Mouse (Mus musculus): ENCODE results near the gene Tmem56. TPM values are rescaled to one million over a fixed set of nuclear protein-coding genes. Genes with fewer than 3 reads are reported as not detected.
A peak's percentile ranks its signal among the peaks of the same experiment; 100 is the strongest.

The Tmem56 gene
- total and polyA plus RNA-seq, 3 experiments = 0.68 to 2.9 (median 0.99) TPM

DNA sequence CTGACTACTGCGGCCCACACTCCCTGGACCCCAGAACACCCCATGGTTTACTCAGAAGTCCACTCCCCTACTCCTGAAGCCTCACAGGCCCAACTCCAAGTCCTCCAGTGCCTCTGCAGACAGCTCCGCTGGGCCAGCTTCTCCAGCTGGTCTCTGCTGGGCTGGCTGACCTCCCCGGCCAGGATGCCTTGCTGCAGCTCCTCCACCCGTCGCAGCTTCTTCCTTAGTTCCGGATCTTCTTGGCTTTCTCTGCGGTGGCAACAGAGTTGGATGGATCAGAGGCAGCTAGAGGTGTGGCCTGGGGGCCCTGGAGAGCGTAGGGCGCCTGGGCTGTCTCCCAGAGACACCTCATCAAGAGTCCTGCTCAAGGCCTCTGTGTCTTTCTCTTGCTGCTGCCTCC lies 32.9 kb downstream of the Tmem56 start:
- Histone ChIP-seq H3K4me1 (ENCODE audit: control insufficient read depth, insufficient read depth, low read length) (peaks cover 1% of the 10 kb centered on the region; the same call in 1 of the 2 replicates), H3K9ac (ENCODE audit: low read depth, low read length) (no peak overlapping the region)

DNA sequence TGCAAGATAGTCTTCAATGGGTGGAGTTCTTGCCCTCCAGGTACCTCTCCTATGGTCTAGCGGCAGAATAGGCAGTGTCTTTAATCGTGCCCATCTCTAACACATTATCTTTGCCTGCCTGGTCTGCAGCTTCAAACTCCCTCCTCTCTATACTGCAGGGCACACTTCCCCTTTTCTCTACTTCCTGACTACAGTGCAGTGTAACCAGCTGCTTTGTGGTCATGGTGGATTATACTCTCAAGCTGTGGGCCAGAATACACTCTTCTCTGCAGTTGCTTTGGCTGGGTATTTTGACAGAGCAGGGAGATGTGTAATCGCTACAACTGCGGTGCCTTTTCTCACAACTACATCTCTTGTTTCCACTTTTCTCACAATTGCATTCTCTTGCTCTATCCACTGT lies 40.0 kb downstream of the Tmem56 start:
- intact Hi-C loops (cut with DNase I) = no loop called here
- no peaks in the 10 kb centered on the region for H3K27me3 ChIP-seq (ENCODE audit: control insufficient read depth, insufficient read depth, low read length)

More for the DNA sequence above, 32.9 kb downstream of the Tmem56 start:
- DNase-seq = peak in 1 of 2 experiments; percentile 33
- Histone ChIP-seq H3K36me3 (ENCODE audit: control insufficient read depth, insufficient read depth, low read length) (no peaks in the 10 kb centered on the region), H3K27ac (no peak overlapping the region), H3K27me3 (ENCODE audit: control insufficient read depth, insufficient read depth, low read length) (no peaks in the 10 kb centered on the region), H3K4me3 (no peak overlapping the region), H3K79me2 (replicated peaks; ENCODE audit: control insufficient read depth, insufficient read depth, low read length) (no peaks in the 10 kb centered on the region)
- WGBS = 74% methylated on average over 9 of the region's 9 CpGs
- intact Hi-C loops (cut with DNase I) = no loop called here
- TF ChIP-seq CTCF (IDR thresholded peaks at IDR 0.05) = no peak
- TF ChIP-seq POLR2A (IDR thresholded peaks at IDR 0.05; ENCODE audit: insufficient read depth, low read depth, low read length) = no peak
- TF ChIP-seq EP300 (IDR thresholded peaks at IDR 0.05; ENCODE audit: insufficient read depth, low read depth, low read length) = no peak

DNA sequence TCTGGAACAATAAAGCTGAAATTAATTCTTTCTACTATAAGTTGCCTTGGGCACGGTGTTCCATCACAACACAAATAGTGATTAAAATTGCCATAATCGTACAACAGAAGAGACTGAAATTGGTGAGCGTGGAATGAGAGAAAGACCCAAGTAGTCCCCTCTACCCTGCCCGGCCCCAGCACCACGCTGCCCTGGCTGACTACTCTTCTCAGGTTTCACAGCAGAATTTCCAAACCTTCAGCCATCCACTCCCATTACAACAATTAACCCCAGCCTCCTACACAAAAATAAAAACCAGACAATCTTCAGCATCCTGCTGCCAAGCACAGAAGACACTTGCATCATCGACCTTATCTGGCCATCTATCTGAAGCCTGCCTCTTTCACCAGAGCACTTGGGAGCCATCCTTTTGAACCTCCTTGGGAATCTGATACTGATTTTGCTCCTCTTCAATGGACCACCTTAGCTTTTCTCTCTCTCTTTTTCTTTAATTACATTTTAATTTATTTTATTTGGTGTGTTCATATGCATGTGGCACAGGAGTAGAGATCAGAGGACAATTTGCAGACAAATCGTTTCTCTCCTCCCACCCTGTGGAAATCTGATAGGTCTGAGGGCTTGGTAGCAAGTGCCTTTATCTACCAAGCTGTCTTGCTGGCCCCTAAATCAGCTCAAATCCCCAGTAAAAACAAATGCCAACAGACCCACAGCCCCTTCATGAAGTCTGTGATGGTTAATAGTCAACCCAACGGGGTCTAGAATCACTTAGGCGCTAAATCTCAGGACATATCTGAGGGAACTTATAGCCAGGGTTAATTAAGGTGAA lies 40.6 kb downstream of the Tmem56 start:
- WGBS = 71% methylated on average over 9 of the region's 9 CpGs
- Histone ChIP-seq H3K27ac (no peak overlapping the region), H3K27me3 (ENCODE audit: control insufficient read depth, insufficient read depth, low read length) (no peaks in the 10 kb centered on the region), H3K4me3 (no peak overlapping the region), H3K36me3 (ENCODE audit: control insufficient read depth, insufficient read depth, low read length) (no peaks in the 10 kb centered on the region), H3K4me1 (ENCODE audit: control insufficient read depth, insufficient read depth, low read length) (no peaks in the 10 kb centered on the region), H3K9ac (ENCODE audit: low read depth, low read length) (no peak overlapping the region), H3K79me2 (replicated peaks; ENCODE audit: control insufficient read depth, insufficient read depth, low read length) (no peaks in the 10 kb centered on the region)
- DNase-seq = no peak
- intact Hi-C loops (cut with DNase I) = no loop called here
- TF ChIP-seq CTCF (IDR thresholded peaks at IDR 0.05) (no peak), POLR2A (IDR thresholded peaks at IDR 0.05; ENCODE audit: insufficient read depth, low read depth, low read length) (no peak), EP300 (IDR thresholded peaks at IDR 0.05; ENCODE audit: insufficient read depth, low read depth, low read length) (no peak)

More for the DNA sequence above, 40.0 kb downstream of the Tmem56 start:
- Histone ChIP-seq H3K4me1 (ENCODE audit: control insufficient read depth, insufficient read depth, low read length) (no peaks in the 10 kb centered on the region), H3K79me2 (replicated peaks; ENCODE audit: control insufficient read depth, insufficient read depth, low read length) (no peaks in the 10 kb centered on the region), H3K9ac (ENCODE audit: low read depth, low read length) (no peak overlapping the region), H3K36me3 (ENCODE audit: control insufficient read depth, insufficient read depth, low read length) (no peaks in the 10 kb centered on the region), H3K4me3 (no peak overlapping the region), H3K27ac (no peak overlapping the region)
- WGBS = 78% methylated on average over 4 of the region's 4 CpGs
- DNase-seq = no peak
- TF ChIP-seq POLR2A (IDR thresholded peaks at IDR 0.05; ENCODE audit: insufficient read depth, low read depth, low read length) (no peak), CTCF (IDR thresholded peaks at IDR 0.05) (no peak), EP300 (IDR thresholded peaks at IDR 0.05; ENCODE audit: insufficient read depth, low read depth, low read length) (no peak)

DNA sequence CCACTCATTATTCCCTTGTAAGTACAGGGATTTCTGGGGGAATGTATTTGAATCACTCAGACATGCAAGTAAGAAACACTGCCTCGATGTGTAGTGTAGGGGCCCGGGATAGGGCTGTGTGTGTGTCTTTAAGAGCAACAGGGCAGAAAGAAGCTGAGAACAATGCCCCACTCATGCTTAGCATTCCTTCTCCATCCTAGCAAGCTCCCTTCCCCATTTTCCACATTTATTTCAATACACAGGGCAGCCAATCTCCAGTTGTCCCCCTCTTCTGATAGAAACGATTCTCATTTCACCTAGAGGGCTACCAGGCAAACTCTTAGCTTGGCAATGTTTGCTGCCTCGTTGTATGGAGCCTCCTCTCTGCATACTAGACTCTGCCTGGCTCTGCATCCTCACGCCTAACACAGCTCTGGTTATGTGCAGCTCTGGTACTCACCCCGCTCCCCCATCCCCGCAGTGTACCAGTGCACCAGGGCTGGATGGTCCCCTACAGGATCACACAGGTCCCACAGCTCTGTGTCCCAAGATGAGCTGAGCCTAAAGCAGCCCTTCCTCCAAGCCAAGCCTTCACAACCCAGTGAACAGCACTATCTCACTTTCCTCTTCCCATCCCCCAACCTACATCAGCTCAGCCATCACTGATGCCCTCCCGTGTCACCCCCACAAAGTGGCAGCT lies 42.4 kb downstream of the Tmem56 start:
- H3K27me3 ChIP-seq (ENCODE audit: control insufficient read depth, insufficient read depth, low read length) = no peaks in the 10 kb centered on the region
- DNase-seq = no peak
- H3K79me2 ChIP-seq (replicated peaks; ENCODE audit: control insufficient read depth, insufficient read depth, low read length) = no peaks in the 10 kb centered on the region
- no peak overlapping the region for H3K9ac ChIP-seq (ENCODE audit: low read depth, low read length)
- H3K4me3 ChIP-seq = no peak overlapping the region
- H3K36me3 ChIP-seq (ENCODE audit: control insufficient read depth, insufficient read depth, low read length) = no peaks in the 10 kb centered on the region
- intact Hi-C loops (cut with DNase I) = no loop called here
- H3K27ac ChIP-seq = no peak overlapping the region
- no peaks in the 10 kb centered on the region for H3K4me1 ChIP-seq (ENCODE audit: control insufficient read depth, insufficient read depth, low read length)
- WGBS = 59% methylated on average over 8 of the region's 8 CpGs
- TF ChIP-seq CTCF (IDR thresholded peaks at IDR 0.05) = no peak
- TF ChIP-seq EP300 (IDR thresholded peaks at IDR 0.05; ENCODE audit: insufficient read depth, low read depth, low read length) = no peak
- no peak for TF ChIP-seq POLR2A (IDR thresholded peaks at IDR 0.05; ENCODE audit: insufficient read depth, low read depth, low read length)

DNA sequence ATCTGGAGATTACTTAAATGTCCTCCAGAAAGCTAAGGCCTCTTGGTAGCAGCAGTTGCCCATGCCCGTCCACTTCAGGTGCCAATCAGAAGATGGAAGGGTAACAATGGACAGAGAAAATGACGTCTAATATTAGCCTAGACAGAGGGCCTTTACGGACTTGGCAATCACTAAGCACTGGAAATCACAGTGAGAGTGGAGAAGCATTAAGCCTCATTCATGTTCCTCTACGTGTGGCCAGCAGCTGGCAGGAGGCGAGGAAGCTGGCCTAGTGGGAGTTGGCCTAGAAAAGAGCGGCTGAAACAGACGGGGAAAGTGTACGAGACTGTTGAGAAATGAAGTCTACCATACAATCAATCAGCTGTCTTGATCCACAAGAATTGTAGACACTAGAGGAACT lies 43.8 kb downstream of the Tmem56 start:
- peak in 1 of 2 experiments; percentile 9 for DNase-seq

DNA sequence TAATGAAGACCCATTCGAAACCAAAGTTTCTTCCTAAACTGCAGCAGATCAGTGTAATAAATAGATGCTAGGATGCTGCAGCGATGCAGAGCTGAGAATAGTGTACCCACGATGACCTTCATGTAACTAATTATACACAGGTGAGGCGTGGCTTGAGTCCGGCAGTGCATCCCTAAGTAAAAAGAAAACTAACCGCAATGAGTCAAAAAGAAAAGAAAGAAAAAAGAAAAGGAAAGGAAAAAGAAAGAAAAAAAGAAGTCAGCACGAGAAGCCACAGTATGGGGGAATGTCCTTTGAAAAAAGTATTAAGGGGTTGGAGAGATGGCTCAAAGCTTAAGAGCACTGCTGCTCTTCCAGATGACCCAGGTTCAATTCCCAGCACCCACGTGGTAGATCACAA lies 58.1 kb downstream of the Tmem56 start:
- Histone ChIP-seq H3K36me3 (ENCODE audit: control insufficient read depth, insufficient read depth, low read length) (no peaks in the 10 kb centered on the region), H3K4me1 (ENCODE audit: control insufficient read depth, insufficient read depth, low read length) (no peaks in the 10 kb centered on the region; the same call in 1 of the 2 replicates), H3K9ac (ENCODE audit: low read depth, low read length) (no peak overlapping the region), H3K27me3 (ENCODE audit: control insufficient read depth, insufficient read depth, low read length) (no peaks in the 10 kb centered on the region), H3K4me3 (no peak overlapping the region), H3K79me2 (replicated peaks; ENCODE audit: control insufficient read depth, insufficient read depth, low read length) (no peaks in the 10 kb centered on the region), H3K27ac (no peak overlapping the region)
- intact Hi-C loops (cut with DNase I) = no loop called here
- 91% methylated on average over 8 of the region's 8 CpGs for WGBS
- TF ChIP-seq CTCF (IDR thresholded peaks at IDR 0.05) (no peak), EP300 (IDR thresholded peaks at IDR 0.05; ENCODE audit: insufficient read depth, low read depth, low read length) (no peak), POLR2A (IDR thresholded peaks at IDR 0.05; ENCODE audit: insufficient read depth, low read depth, low read length) (no peak)
- DNase-seq = no peak

More for the DNA sequence above, 43.8 kb downstream of the Tmem56 start:
- H3K4me3 ChIP-seq = no peak overlapping the region
- H3K9ac ChIP-seq (ENCODE audit: low read depth, low read length) = no peak overlapping the region
- intact Hi-C loops (cut with DNase I) = no loop called here
- H3K27me3 ChIP-seq (ENCODE audit: control insufficient read depth, insufficient read depth, low read length) = no peaks in the 10 kb centered on the region
- 56% methylated on average over 8 of the region's 8 CpGs for WGBS
- H3K4me1 ChIP-seq (ENCODE audit: control insufficient read depth, insufficient read depth, low read length) = no peaks in the 10 kb centered on the region
- TF ChIP-seq CTCF (IDR thresholded peaks at IDR 0.05) = no peak
- no peak for TF ChIP-seq EP300 (IDR thresholded peaks at IDR 0.05; ENCODE audit: insufficient read depth, low read depth, low read length)
- no peaks in the 10 kb centered on the region for H3K36me3 ChIP-seq (ENCODE audit: control insufficient read depth, insufficient read depth, low read length)
- no peaks in the 10 kb centered on the region for H3K79me2 ChIP-seq (replicated peaks; ENCODE audit: control insufficient read depth, insufficient read depth, low read length)
- no peak overlapping the region for H3K27ac ChIP-seq
